Mouse (Mus musculus): ENCODE measurements around the gene Rraga.

DNA sequence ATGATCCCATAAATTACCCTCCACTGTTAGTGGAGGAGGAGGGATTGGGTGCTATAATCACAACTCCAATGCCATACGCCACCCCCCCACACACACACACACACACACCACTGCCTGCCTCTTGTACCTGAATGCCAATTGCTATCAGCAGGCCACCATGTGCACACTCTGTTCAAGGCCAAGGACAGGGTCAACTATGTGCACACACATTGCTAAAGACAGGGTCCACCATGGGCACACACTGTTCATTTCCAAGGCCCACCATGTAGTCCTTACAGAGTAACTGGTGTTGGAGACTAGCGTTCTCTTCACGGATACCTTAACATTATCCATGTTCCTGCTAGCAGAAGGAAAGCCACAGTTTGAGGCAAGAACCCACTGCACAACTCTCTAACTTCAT, 14.4 kb upstream of the Rraga start:
- no peak for TF ChIP-seq CTCF (conservative IDR thresholded peaks at IDR 0.05; ENCODE audit: insufficient read depth, insufficient read length, low read depth, low read length)
- TF ChIP-seq POLR2A (IDR thresholded peaks at IDR 0.05; ENCODE audit: low read depth, low read length) = no peak
